Mouse (Mus musculus) urinary bladder, postnatal 4 days (tissue): ENCODE measurements around the gene Cyp2b23.
"Not testable (repeated sequence)": the region's sequence is repeated elsewhere in the genome, so short reads cannot be mapped to it uniquely, and the experiment has no call there.

Experiments
- DNase-seq, 2 experiments: peaks; one replicate each; pipeline ENCODE4 v3.0.0; 2021 to 2022; ENCODE audit warnings: low spot score in 2 of 2

Gene Cyp2b23

DNA sequence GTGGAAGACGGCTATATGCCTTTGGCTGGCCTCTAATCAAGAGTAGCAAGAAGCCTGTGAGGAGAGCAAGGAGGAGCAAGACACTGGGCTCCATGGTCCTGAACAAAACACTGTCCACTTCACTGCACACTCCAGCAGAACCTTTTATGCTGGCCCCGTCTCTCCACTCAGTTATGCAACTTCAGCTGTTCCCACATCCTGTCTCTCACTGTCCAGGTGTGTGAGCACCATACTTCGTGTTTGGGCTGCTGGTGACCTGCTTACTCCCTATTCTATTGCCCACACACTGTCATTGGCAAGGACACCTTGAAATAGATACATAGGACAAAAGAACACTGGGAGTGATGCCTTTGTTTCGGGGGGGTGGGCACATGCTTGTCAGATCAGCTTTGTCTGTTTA lies at the start of gene Cyp2b23:
Cyp2b23 (minus strand) TSS at position 101 of the 400 bp plus-strand sequence.
- DNase-seq, result no peak

DNA sequence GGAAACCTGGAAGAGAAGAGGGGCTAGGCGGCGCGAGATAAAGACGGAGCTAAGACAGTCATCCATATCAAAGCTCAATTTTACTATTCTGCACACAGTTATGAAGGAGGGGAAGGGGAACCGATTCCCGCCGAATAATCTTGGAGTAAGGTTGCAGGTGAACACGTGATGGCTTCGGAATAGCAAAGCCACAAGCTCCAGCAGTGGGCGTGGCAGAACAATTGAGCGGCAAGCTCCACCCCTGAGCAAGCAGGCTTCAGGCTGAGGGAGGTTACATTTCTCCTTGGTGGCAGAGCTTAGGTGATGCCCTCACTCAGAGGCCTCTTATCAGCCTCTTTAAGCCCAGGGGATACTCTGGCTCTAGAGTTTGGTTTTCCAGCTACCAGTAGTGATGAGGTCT lies 24.8 kb upstream of the Cyp2b23 start:
- DNase-seq, result no peak

DNA sequence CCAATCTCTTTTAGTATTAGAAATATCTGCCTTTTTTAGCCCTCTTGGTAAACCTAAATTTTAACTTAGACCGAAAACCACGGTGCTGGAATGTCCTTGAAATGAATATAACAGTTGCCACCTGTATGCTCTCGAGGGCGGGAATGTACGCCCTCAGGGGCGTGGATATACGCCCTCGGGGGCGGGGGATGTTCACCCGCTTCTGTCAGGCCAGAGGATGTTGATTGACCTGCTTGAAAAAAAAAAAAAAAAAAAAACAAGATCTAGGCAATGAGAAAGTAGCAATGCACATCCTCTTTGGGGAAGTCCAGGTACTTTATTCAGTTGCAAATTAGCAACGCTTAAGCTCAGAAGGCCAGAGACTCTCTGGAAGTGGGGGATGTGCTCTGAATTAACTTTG lies 20.8 kb upstream of the Cyp2b23 start:
- no peak for DNase-seq

DNA sequence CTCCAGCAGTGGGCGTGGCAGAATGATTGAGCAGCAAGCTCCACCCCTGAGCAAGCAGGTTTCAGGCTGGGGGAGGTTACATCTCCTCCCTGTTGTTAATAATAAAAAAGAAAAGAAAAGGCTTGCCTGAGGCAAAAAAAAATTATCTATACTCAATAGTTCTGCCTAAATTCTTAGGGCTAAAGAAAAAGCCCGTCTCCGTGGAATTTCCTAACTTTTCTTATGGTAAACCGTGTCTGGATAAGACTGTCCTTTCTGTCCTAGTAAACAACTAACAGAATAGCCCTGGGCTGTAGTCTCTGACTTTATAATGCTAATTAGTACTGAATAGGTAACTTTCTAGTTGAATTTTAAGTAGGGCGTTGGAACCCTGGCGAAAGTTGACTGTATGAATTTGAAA lies 20.0 kb upstream of the Cyp2b23 start:
- not testable (repeated sequence) for DNase-seq

DNA sequence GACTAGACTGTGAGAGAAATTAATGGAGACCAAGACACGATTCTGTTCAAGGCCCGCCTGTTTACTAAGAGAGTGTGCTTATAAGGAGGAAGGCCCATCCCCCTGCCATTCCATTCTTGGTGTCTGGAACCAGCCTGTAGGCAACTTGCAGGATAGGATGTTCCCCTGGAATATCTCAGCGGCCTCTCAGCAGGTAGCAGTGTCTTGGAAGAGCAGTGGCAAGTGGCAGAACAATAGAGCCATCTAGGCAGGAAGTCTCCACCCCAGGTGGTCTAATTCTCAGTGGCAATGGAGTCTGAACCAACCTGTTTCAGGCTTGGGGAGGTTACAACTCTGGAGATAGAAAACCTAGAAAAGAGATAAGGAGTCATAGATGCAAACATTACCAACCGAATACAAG lies 13.9 kb upstream of the Cyp2b23 start:
- no peak for DNase-seq

DNA sequence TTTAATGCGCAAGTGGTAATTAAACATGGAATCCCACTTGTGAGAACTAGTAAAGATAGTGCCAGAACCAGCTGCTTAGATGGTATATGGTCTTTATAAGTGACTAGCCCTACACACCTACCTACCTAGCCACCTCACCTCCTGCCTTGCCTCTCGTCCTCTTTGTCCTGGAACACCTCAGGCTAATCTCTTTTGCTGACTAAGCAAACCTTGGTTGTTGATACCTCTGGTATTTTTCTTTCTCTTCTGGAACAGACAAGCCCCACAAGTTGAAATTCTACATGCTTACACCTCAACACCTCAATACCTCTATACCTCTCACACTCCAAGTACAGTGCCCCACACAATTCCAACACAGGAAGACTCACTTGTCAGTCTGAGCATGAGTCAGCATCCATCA lies 524 bp downstream of the Cyp2b23 start:
- DNase-seq, result no peak

DNA sequence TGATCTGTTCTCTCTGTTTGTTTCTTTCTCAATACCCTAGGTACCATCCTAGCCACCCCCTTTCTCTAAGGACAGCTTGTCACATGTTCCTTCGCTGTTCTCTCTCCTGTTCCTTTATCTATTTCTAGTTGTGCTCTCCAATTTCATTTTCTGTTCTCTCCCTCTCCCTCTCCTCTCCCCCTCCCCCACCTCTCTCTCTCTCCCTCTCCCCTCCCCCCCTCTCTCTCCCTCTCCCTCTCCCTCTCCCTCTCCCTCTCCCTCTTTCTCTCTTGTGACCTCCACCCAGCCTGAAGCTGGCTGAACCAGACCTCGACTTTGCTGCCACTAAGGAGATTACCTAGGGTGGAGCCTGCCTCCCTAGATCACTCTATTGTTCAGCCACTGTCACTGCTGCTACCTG lies 18.8 kb downstream of the Cyp2b23 start:
- DNase-seq, result not testable (repeated sequence)

DNA sequence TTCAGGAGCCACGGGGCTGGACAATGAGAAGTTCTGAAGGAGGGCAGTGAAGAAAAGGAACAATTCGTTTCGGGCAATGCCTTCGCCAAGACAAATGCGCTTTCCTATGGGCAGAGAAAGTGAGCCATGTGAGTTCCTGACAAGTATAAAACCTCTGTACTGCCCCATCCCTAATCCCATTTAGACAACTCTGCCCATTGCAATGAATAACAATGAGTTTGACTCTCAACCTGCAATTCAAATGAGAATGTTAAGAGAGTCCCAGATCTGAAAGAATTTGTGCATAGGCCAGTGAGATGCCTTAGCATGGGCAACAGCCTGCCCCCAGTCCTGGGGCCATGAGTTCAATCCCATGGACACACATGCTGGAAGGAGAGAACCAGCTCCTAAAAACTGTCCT lies 20.2 kb downstream of the Cyp2b23 start:
- DNase-seq, result no peak

DNA sequence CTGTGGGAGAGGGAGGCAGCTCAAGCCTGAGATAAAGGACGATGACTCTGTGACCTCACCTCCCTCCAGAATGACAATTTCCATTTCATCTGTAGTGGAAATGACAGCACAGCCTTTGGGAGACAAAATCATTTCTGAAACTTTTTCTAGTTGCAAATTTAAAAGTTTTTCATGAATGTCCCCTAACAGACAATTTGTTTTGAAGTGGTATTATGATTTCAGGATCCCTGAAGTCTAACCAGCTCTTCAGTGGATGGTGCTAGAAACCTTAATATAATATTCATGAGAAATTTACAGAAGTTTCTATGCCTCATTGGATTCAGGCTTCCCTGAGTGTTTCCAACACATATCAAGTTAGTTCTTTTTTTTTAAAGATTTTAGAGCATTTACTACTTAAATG lies 67.9 kb downstream of the Cyp2b23 start, which contains the start of gene Vmn1r185:
Vmn1r185 (minus strand) TSS at position 101 of the 400 bp plus-strand sequence.
- not testable (repeated sequence) for DNase-seq
